Mouse (Mus musculus): Measurements from ENCODE around the gene Dcdc2b.

Gene Dcdc2b

DNA sequence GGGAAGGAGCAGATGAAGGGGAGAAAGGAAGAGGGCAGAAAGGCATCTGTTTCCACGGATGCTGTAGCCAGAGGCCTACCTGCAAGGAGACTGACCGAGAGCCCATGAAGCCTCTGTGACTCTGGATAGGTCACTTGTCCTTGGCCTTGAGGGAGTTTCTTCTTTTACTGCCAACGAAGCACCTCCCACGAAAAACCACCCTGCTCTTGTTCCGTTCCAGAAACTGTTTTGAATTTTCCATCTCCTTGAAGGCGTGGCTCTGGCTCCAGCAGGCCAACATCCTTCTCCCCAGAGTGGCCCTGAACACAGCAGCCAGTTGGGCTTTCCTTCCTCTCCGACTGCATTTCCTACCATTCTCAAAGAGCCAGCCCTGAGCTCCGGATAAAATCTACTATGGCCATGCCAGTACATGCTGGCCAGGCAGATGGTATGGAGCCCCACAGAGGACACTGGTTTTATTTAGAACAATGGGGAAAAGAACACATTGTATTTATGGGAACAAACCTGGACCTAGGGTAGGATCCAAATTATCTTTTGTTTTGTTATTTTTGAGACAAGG lies 7.3 kb upstream of the Dcdc2b start:
- in situ Hi-C loops (cut with MseI, MboI) = no loop called here

DNA sequence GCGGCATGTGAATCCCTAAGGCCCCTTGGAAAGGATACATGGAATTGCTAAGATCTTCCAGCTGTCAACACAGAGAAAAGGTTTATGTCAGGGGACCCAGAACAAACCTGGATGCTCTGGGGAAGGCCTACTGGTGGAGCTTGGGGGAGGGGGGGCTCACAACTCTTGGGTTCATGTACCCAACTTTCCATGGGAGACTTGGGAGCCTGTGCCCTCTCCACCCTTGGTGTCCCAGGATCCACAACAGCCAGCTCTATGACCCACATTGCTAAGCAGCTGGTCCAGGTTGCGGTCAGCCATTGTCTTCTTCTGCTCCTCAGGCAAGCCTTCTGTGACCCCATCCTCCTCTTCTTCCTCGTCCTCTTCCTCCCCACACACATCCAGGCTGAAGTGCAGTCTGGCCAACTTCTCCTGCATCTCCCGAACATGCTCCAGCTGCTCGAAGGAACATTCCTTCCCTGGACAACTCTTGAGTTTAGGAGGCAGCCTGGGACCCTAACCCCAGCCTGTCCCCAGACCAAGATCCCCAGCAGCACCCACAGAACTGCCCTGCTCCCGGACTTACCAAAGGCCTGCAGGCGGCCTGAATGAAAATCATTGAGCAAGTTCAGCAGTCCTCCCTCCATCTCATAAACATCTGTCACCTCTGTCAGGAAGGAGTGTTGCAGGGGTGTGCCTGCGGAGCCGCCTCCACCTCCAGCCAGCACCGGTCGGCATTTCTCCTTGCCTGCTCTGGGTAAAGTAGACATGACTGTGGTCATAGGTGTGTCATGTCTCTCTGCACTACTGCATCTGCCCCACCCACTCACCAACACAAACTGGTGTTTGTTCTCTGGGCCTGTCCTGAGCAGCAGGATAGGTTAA lies 6.6 kb upstream of the Dcdc2b start:
- in situ Hi-C loops (cut with MseI, MboI) = no loop called here

DNA sequence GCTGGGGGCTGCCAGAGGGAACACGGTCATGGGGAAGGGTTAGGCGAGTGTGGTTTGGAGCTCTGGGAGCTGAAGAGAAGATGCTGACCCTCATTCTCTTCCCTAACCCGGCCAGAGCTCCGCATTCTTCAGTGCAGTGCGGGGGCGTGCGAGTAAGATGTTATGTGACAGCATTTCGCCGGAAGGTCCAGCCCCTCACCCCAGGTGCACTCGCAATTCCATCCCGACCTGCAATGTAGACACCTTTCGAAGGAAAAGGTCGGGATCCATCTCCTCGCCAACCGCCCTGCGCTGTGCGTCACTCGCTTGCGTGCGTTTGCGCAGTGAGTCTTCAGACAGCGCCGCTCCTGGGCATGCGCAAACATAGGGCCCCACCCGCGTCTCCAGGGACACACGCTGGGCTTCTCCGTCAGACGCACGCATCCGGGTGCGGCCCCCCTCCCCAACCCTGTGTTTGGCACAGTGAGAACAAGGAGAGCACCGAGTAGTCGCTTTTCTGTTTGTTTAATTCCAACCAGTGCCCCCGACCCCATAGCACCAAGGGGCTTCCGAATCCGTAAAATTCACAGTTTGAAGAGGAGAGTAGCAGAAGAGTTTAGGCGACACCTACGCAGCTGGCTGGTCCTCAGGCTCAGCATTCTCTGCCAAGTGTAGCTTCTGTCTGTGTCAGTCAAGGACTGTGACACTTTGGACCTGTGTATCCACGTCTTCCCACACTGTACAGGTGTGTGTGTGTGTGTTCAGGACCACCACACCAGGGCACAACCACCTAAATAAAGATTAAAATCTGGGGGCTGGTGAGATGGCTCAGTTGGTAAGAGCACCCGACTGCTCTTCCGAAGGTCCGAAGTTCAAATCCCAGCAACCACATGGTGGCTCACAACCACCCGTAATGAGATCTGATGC lies 5.0 kb upstream of the Dcdc2b start, which contains the start of gene Iqcc:
TSS of gene Iqcc (minus strand) at position 314 of the 906 bp plus-strand sequence.
- in situ Hi-C loops (cut with MseI, MboI) = no loop called here

DNA sequence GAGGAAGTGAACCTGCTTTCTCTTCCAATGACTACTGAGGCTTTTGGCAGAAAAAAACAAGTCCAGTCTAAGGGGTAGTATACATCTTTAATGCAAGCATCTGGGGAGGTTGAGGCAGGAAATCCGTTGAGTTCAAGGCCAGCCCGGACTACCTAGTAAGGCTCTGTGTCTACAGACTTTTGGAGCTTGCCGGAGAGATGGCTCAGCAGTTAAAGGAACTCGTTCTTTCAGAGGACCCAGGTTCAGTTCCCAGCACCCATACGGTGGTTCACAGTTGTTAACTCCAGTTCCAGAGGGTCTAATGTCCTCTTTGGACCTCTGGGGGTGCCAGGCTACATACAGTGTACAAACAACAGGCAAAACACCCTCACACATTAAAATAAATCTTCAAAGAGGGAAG lies 4.0 kb upstream of the Dcdc2b start:
- in situ Hi-C loops (cut with MseI, MboI) = no loop called here

DNA sequence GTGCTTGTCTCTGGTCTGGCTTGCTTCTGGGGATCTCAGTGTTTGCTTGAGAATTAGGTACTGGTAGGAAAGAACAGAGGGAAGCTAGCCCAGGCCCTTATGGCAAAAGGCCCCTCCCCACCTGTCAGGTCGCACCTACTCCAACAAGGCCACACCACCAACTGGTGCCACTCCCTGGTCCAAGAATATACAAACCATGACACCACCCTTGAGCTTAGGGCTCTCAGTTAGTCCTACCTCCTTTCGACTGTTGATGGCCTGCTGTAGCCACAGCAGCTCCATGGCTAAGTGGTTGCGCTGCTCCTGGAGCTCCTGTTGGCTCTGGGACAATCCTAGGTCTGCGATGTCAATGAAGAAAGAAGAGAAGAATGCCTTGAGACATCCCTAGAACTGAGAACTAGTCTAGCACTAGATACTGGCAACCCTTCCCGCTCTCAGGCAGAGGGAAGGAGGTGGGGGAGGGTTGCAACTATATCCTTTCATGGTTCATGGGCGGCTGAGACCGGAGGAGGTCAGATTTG lies 3.1 kb upstream of the Dcdc2b start:
- in situ Hi-C loops (cut with MseI, MboI) = no loop called here

DNA sequence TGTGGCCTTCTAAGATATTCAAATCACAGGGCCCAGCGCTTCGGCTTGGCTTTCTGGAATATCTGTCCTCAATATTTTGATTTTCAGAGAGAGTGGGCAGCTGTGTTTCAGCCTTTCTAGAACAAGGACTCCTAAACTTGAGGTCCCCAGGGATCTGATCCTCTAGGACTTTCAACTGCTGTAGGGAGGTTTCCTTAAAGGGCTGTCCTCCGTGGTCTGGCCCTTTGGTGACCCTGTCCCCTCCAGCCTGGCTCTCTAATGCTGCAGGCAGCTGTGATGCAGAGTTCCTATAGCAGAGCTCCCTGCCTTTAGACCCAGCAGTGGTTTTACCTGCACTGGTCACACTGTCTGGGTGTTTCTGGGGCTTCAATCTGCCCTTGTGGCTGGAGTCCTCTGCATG lies 2.6 kb upstream of the Dcdc2b start:
- in situ Hi-C loops (cut with MseI, MboI) = no loop called here

DNA sequence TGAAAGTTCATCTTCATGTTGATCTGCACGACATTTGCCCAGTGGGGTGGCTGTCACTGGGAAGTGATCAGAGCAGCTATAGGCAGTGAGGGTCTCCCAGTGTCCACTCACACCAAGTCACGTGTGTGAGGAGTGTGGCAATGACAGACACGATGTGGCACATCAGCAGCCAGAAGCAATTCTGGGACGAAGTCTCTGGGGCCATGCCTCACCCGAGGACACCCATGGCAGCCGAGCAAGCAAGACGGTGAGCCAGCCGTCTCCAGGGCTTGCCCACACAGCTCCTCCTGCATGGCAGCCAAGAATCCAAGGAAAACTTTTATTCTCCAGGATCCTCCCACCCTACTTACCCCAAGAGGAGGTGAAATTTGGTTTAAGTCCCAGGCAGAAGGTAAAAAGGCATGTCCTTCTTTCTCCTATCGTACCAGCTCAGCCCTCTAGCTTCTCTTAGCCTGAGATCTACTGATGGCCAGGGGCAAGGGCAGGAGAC lies 1.8 kb upstream of the Dcdc2b start:
- in situ Hi-C loops (cut with MseI, MboI) = no loop called here

DNA sequence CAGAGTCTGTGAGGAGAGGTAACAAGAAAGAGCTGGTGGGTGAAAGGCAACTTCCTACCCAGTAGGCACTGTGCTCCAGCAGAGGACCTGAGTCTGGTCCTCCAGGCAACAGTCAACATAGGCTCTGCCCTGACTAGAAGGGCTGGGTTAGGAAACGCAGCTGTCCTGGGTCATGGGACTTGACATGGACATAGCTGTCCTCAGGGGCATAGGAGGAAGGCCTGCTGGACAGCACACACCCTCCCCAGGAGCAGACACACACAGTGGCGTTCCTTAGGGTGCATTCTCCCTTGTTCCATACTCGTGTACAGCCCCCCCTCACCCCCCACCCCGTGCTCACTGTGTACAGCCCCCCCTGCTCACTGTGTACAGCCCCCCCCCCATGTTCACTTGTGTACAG lies 3.6 kb downstream of the Dcdc2b start:
- in situ Hi-C loops (cut with MseI, MboI) = no loop called here

DNA sequence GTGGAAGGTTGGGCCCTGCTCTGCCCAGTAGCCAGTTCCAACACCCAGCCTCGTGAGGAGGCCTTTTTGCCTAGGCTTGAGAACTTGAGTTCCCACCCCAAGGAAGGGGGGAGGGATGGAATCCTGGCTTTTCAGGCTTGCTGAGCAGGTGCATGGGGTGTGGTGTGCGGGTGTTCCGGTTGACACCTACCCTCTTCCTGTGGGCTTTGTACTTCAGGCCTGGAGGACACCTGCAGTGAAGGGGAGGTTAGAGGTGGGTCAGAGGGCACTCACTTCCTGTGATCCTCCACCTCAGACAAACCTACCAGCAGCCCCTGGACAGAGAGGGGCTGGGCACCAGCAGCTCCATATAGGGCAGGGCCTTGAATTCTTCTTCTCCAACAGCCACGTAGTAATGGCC lies 4.0 kb downstream of the Dcdc2b start:
- in situ Hi-C loops (cut with MseI, MboI) = no loop called here

DNA sequence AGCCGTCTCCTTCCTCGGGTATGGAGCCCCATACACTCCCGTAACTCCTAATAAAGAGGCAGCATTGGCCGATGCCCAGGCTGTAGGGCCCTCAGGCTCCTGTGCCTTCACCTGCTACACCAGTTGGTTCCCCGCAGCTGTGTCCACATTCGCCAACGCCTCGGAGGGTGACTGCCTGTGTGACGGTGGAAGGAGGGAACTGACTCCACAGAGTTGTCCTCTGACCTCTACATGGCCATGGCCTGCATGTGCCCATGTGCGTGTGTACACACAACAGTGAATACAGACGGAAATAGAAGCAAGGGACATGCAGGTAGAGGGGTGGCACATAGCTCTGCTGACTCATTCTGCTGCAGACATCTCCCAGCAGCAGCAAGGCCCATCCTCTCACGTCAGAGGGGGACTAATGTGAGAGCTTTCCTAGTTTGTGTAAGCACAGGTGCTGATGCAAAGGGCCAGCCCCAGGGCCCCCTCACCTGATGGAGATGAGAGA lies 4.9 kb downstream of the Dcdc2b start:
- in situ Hi-C loops (cut with MseI, MboI) = no loop called here

DNA sequence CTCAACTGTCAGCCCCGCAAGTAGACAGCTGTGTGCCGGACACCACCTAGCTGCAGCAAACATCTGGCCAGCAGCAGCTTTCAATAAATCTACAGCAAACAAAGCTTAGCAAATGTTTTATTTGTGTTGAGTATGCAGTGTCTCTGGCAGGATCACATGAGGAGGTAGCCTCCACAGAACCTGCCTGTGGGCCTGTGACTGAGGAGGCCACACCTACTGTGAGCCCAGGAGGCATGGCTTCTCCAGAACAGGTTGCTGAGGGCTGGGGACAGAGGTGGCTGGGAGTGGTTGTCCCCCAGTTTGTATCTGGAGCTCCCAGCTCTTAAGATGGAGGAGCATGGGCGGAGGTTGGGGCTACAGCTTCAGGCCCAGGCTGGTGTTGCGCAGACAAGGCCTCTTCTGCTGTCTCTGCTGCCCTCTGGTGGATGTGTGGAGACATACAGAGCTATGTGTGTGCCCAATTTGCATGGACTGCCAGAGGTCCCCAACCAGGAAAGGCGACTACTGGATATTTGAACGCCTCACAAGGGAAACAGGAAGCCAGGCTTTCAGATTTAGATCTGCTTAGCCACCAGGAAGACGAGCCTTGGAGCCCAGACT lies 5.5 kb downstream of the Dcdc2b start:
- in situ Hi-C loops (cut with MseI, MboI) = no loop called here

DNA sequence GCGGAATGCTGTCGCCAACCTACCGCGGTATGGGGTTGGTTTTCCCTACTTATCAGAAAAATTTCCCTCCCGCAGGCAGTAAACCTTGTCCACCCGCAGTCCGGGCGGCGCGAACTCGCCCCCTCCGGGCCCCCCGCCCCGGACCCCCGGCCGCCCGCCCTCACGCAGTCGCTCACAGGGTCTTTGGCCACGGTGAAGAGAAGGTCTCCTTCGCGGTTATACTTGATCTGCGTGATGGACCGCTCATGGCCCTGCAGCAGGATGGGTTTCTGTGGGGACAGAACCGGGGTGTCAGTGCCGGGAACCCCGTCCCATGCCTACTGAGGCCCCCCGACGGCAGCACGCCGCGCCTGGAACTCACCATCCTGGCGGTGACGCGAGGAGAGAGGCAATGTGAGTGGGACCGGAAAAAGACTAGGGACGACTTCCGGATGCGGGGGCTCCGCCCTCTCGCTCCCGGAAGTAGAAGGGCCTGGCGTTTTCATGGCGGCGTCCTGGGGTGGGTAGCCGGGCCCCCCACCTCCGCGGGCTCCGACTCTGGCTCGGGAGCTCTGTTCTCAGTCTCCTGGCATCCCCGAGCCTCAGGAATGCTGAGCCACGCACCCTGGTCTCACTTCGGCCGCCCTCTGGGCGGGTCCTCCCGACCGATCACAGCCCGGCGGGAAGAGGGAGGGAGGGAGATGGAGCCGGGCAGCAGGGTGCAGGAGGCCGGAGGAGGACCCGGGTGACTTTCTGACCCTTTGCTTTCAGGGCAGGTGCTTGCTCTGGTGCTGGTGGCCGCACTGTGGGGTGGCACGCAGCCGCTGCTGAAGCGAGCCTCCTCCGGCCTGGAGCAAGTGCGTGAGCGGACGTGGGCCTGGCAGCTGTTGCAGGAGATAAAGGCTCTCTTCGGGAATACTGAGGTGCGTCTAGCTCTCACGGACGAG lies 13.6 kb downstream of the Dcdc2b start, which contains the start of the genes Eif3i and Tmem234:
TSS of gene Eif3i (minus strand) at position 416 of the 926 bp plus-strand sequence.
TSS of gene Tmem234 (plus strand) at position 436 of the 926 bp plus-strand sequence.
- in situ Hi-C loops (cut with MseI, MboI) = no loop called here

DNA sequence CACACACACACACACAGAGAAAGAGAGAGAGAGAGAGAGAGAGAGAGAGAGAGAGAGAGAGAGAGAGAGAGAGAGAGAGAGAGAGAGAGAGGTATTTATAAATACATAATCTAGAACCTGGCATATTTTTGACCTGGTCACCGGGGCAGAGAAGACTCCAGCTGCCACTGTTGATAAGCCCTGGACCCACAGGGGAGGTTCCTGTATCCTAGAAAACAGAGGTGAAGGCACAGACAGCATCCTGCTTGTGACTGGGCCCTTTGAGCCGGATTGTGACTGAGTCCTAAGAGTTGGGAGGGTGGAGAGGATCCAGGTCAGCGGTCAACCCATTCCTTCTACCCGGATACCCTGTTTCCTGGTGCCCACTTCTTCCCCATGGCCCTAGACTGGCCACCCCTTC lies 25.2 kb downstream of the Dcdc2b start:
- in situ Hi-C loops (cut with MseI, MboI) = no loop called here

DNA sequence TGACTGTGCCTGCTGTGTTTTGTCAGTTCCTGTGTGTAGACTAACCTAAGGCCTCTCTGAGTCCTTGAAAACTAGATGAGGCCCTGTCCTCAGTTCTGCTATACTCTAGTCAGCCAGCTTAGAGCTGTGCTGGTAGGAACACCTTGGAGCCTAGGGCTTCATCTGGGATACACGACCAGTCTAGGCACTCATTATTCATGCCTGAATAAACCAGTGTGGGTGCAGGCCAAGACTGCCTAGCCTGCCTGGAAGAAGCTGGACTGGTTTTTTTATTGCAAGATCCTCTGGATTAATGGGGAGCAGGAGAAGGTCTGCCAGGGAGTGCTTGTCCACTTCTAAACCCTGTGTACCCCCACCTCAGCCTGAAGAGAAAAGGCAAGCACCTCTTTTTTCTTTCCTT lies 27.1 kb downstream of the Dcdc2b start:
- in situ Hi-C loops (cut with MseI, MboI) = no loop called here

DNA sequence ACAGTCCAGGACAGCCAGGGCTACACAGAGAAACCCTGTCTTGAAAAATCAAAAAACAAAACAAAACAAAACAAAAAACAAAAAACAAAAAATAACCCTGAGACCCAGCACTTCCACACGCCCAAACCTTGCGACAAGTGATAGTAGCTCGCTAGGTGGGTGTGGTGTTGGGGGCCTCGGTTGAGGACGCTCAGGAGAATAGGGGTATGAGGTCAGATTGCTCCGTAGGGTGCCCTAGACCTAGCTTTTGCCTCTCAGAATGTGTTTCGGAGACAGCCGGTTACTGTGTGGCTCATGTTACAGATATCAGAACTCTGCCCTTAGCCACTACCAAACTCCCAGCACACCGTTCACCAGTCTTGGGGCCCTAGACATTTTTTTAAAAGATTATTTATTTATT lies 28.3 kb downstream of the Dcdc2b start:
- in situ Hi-C loops (cut with MseI, MboI) = no loop called here

DNA sequence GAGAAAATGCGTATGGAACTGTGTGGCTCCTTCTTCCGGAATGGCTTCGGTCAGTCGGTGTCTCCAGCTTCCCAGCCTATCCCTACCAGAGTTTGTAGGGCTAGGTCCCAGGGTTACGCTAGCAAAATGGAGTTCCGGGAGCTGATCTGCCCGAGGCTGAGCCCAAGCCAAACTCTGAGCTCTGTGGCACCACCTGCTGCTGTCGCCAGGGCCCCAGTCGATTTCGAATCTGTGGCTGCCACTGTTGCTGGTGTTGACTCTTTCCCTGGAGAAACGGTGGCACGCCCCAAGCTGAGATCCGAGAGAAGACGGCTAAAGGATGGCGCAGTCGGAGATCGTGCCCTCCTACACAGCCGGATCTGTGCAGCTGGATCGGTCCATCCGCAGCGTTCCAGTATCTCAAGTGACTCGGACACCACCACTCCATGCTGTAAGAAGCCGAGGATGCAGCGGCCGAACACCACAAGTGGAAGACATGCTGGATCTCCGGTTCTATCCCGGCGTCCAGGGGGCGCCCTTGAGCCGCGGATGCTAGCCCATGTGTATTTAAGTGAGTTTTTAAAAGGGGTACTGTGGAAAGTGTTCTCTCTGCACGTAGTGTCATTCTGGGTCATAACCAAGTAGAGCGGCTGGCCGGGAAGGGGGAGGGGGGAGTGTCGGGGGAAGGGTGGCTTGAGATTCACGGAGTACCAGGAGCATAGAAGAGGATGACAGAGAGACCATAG lies 29.0 kb downstream of the Dcdc2b start:
- in situ Hi-C loops (cut with MseI, MboI) = no loop called here

DNA sequence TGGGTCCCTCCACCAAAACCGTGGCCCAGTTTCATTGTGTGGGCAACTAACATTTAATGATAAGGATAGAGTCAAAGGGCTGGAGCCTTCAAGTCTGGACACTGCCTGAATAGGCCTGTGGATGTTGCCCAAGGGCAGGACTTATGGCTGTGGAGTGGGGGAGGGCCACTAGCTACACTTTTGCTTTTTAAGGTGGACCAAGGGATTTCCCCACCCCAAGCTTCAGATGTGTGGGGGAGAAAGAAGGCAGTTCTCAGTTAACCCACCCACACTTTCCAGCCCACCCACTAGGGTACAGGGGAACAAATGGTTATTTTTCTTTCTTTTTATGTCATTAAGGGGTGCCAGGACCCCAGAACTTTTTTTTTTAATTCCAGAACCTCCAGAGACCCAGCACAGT lies 29.7 kb downstream of the Dcdc2b start:
- in situ Hi-C loops (cut with MseI, MboI) = no loop called here

DNA sequence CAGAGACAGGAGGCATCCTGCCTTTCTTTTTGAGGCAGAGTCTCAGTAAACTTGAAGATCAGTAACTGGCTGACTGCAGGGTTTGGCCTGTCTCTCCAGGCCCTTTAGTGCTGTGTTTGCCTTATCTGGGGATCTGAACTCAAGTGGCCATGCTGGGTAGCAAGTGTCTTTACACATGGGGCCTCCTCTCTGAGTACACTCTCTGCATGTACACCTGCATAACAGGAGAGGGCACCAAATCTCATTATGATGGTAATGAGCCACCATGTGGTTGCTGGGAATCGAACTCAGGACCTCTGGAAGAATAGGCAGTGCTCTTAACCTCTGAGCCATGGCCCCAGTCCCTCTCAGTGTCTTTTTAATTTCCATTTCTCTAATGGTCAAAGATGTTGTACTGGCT lies 31.8 kb downstream of the Dcdc2b start:
- in situ Hi-C loops (cut with MseI, MboI) = no loop called here

DNA sequence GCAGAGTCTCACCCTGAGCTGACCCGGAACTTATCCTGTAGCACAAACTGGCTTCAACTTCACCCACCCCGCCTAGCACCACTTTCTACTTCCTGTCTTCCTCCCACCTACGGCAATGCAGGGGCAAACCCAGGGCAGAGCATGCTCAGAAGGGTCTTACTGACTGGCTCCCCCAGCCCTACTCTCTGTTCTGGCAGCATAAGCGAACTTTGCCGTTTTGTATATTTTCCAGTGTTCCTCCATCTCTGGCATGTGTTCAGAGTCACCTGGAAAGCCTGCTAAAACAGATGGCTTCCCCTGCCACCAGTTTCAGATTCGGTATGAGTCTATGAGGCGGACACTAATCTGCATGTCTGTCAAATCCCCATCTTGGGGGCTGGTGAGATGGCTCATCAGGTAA lies 33.7 kb downstream of the Dcdc2b start:
- in situ Hi-C loops (cut with MseI, MboI) = no loop called here
